Mouse (Mus musculus) forelimb bud, embryonic 11.5 days (tissue): Measurements from ENCODE around the gene Kcnc1.

Experiments used
- DNase-seq: peaks from one replicate; pipeline ENCODE4 v3.0.0-alpha.2; 2012; ENCODE audit warnings: low read depth, low spot score

Kcnc1 gene

GRCm38 (mm10) chr7:46471054-46471737 is 74.9 kb downstream of the Kcnc1 start:
- DNase-seq = no peak

DNA sequence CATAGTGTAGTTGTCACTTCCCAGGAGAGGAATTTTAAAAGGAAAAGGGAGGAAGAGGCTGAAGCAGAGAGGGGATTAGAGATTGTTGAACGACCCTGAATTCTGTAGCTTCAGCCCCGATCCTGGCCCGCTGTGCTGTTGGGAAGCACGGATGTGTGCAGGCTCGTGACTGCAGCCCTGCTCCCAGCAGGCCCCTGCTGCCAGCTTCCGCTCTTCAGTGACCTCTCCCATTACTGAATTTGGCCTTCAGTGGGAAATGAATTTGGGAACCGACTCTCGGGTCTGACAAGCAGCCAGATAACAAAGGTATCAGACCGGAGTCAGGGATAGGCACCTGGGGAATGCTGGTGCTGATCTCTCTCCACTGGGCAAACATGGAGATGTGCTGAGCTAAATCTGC is 76.8 kb downstream of the Kcnc1 start:
- DNase-seq = no peak

DNA sequence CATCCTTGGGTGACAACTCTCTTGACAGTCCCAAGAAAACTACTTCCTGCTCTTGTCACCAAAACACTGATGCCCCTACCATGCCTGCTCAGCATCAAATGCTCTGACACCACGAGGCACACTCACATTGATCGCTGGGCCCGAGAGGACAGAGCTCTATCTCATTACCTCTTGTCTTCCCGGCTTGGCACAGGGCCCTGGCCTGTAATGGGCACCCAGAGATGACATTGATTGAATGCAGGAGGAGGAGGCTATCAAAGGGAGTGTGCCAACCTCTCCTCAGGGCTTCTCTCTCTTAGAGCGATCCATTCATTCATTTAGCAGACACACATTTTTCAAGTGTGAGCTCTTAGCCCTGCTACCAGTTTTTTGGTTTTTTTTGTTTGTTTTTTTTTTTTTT is 79.2 kb downstream of the Kcnc1 start:
- DNase-seq = no peak

GRCm38 (mm10) chr7:46477456-46477855 is 81.2 kb downstream of the Kcnc1 start:
- DNase-seq = no peak

- no peak for DNase-seq
Measured at GRCm38 (mm10) chr7:46479793-46480192, 83.5 kb downstream of the Kcnc1 start.

DNA sequence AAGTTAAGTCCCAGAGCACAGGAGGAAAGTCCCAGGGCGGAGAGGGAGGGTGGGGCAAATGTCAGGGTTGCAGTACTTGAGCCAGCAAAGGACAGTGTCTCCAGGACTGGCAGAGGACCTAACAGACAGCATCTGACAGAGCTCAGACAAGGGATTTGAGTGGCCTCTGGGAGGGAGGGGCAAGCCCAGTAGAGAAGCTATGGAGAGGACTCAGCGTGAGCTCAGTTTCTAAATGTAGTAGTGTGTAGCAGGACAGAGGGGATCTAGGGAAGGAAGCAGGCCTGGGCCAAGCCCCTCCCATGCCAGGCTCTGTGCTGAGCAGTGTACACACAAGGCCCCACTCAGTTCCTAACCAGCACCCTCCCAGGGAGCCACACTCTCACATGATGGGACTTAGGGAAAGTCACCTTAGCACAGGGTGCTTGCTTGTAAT is 85.8 kb downstream of the Kcnc1 start:
- DNase-seq = no peak

GRCm38 (mm10) chr7:46483050-46483449 is 86.8 kb downstream of the Kcnc1 start:
- DNase-seq = no peak

DNA sequence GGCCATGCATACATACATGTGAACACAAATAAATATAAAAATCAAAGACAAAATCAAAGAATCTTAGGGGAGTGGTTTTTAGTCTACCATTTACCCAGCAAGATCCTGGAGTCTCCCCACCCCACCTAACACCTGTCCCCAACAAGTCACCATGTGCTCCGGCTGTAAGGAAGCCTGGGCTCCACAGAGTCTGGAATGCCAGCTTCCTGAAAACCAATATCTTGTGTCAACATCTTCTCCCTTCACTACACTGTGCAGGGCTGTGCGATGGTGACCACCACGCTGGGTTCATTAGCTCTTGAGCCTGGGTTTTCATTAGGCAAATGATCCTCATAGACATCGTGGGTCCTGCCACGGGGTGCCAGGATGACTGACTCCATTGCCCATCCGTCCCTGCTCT is 87.9 kb downstream of the Kcnc1 start:
- DNase-seq = no peak

- DNase-seq = no peak
Measured at GRCm38 (mm10) chr7:46486761-46487160, 90.5 kb downstream of the Kcnc1 start.

- no peak for DNase-seq
Measured at GRCm38 (mm10) chr7:46487354-46487753, 91.1 kb downstream of the Kcnc1 start.
